Mouse (Mus musculus): ENCODE results near the gene Brsk1. TPM values are rescaled to one million over a fixed set of nuclear protein-coding genes. Genes with fewer than 3 reads are reported as not detected.

Gene Brsk1
- polyA plus RNA-seq, 1 experiment from 2014 or later: 0.31 TPM

DNA sequence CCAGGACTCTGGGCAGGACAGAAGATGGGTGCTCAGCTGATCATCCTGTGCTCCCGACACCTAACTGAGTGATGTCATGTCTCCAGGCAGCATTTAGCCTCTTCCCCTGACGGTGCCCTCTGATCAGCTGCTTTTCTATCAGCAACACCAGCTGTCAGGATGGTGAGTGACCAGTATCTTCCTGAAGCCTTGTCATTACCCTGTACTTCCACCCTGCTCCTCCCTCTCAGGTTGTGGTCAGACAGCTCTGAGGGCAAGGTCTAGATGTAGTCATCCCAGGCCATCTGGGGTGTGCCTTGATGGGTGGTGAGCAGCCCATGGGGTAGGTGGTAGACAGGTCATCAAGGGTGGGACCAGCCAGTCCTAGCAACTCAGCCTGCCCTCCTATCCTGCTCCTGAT, 58.8 kb downstream of the Brsk1 start:
- TF ChIP-seq EP300 (IDR thresholded peaks at IDR 0.05) (no peak), CTCF (IDR thresholded peaks at IDR 0.05) (no peak)
- Histone ChIP-seq H3K27me3 (replicated peaks; ENCODE audit: insufficient read depth, low read length) (no peaks in the 10 kb centered on the region), H3K4me3 (ENCODE audit: low read depth, low read length) (no peak overlapping the region), H3K9ac (replicated peaks; ENCODE audit: low read depth) (no peak overlapping the region), H3K36me3 (ENCODE audit: insufficient read depth, low read length) (no peaks in the 10 kb centered on the region; the same call in 1 of the 2 replicates), H3K4me1 (ENCODE audit: insufficient read depth, low read depth, low read length) (peaks cover 13% of the 10 kb centered on the region; the same call in 1 of the 2 replicates), H3K9me3 (ENCODE audit: low read length) (no peaks in the 10 kb centered on the region), H3K4me2 (replicated peaks; ENCODE audit: low read depth, low read length) (no peak overlapping the region), H3K27ac (ENCODE audit: low read length) (no peak overlapping the region)
- WGBS: 72% methylated on average over 2 of the region's 2 CpGs
- DNase-seq (ENCODE audit: low spot score): no peak
- ATAC-seq: no peak

DNA sequence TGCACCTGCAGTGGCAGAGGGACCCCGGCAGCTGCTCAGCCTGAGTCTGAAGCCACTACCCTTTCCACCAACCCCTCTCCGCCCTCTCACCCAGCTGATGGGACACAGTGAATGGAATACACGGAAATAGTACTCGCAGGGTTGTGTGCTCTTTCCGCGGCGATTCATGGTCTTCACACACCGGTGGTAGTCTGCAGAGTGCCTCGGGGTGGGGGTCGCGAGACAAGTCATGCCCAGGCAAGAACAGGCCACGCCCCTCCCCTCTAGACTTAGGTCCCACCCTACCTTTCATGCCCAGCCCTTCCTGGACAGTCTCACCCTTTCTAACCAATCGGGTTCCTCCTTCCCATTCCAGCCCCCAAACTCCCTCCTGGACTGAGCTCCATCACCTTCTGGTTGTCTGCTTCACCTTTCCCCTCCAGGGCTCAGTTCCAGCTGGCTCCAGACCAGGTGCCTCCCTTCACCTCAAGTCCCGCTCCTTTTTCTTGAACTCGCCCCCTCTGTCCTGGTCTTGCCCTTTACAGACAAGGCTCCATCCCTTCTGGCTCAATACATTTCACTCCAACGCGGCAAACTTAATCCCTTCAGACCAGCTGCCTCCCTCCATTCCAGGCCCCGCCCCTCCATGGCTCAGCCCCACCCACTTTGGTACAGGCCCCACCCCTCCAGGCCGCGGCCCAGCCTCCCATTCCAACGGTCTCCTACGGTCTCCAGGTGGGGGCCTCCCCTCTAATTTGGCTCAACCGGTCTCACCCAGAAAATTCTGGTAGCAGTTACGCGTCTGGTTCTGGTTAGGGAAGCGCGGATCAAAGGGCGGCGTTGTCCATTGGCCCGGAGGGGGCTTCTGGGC, 61.8 kb downstream of the Brsk1 start:
- peaks cover 13% of the 10 kb centered on the region; the same call in 1 of the 2 replicates for H3K4me1 ChIP-seq (ENCODE audit: insufficient read depth, low read depth, low read length)
- no peak overlapping the region for H3K27ac ChIP-seq (ENCODE audit: low read length)
- WGBS: 3% methylated on average over 30 of the region's 30 CpGs
- no peak for TF ChIP-seq CTCF (IDR thresholded peaks at IDR 0.05)
- no peak for TF ChIP-seq EP300 (IDR thresholded peaks at IDR 0.05)
- peak overlapping the region; percentile 36 for H3K4me3 ChIP-seq (ENCODE audit: low read depth, low read length)
- H3K27me3 ChIP-seq (replicated peaks; ENCODE audit: insufficient read depth, low read length): no peaks in the 10 kb centered on the region
- DNase-seq (ENCODE audit: low spot score) (peak; percentile 53), ATAC-seq (peak; percentile 84)
- H3K9ac ChIP-seq (replicated peaks; ENCODE audit: low read depth): no peak overlapping the region
- no peaks in the 10 kb centered on the region for H3K9me3 ChIP-seq (ENCODE audit: low read length)
- H3K4me2 ChIP-seq (replicated peaks; ENCODE audit: low read depth, low read length): peak overlapping the region; percentile 50
- H3K36me3 ChIP-seq (ENCODE audit: insufficient read depth, low read length): no peaks in the 10 kb centered on the region

DNA sequence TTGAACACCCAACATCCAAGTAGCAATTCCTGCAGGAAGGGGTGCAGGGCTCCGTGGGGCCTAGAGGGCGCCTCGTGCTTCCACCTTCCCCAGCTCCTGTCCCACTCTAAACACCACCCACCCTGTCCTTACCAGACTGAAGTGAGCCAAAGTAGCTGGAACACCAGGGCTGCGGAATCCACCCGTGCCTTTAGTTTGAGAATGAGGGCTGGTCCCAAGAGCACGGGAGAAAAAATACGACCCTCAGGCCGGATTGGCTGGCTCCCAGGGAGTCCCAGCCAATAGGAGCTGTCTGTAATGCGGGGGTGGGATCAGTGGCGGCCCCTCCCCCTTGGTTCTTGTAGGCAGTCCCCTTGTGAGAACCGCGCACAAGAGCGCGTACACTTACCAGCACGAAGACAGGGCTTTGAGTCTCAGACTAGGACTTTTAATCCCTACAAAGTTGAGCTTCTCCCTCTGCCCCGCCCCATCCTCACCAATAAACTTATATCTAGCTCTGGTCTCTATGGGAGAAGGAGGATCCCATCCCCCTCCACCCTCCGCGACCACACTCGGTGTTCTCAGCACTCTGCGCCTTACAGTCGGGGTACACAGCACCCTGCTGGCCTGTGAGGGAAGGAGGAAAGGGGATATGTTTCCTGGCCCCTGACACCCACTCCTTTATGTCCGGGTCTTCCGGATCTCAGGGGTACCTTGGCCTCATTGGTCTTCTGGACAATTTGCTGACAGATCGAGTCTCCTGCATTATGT, 62.6 kb downstream of the Brsk1 start, which contains the start of gene Cox6b2:
TSS of gene Cox6b2 (minus strand) at position 274 of the 750 bp plus-strand sequence.
- Histone ChIP-seq H3K4me1 (ENCODE audit: insufficient read depth, low read depth, low read length) (peaks cover 13% of the 10 kb centered on the region; the same call in 1 of the 2 replicates), H3K4me2 (replicated peaks; ENCODE audit: low read depth, low read length) (peak within 1 kb of the TSS; percentile 50), H3K36me3 (ENCODE audit: insufficient read depth, low read length) (no peaks in the 10 kb centered on the region), H3K9ac (replicated peaks; ENCODE audit: low read depth) (no peak within 1 kb of the TSS), H3K9me3 (ENCODE audit: low read length) (no peaks in the 10 kb centered on the region), H3K27ac (ENCODE audit: low read length) (peak within 1 kb of the TSS; percentile 38; the same call in 1 of the 2 replicates), H3K27me3 (replicated peaks; ENCODE audit: insufficient read depth, low read length) (no peaks in the 10 kb centered on the region), H3K4me3 (ENCODE audit: low read depth, low read length) (peak within 1 kb of the TSS; percentile 36)
- TF ChIP-seq CTCF (IDR thresholded peaks at IDR 0.05) (peak; percentile 17; the same call in 1 of the 2 replicates), EP300 (IDR thresholded peaks at IDR 0.05) (no peak)
- ATAC-seq: peak; percentile 94
- WGBS: 4% methylated on average over 21 of the region's 24 CpGs
- DNase-seq (ENCODE audit: low spot score): peak; percentile 94

DNA sequence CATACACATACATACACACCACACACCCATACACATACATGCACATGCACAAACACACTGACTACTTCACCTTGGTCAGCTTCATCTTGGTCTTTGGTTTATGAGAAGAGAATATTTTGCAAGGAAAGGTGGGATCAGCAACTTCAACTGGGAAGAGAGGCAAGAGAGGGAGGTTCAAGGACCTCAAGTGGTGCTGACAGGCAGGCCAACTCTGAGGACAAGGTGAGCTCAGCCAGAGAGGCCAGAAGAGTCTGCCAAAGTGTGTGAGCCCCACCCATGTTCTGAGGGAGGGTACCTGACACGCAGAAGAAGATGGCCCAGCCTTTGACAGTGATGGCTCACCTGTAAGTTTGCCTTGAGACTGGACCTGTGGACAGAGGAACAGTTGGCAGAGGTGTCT, 69.3 kb downstream of the Brsk1 start:
- Histone ChIP-seq H3K27ac (ENCODE audit: low read length) (no peak overlapping the region), H3K4me2 (replicated peaks; ENCODE audit: low read depth, low read length) (no peak overlapping the region), H3K9me3 (ENCODE audit: low read length) (no peaks in the 10 kb centered on the region), H3K27me3 (replicated peaks; ENCODE audit: insufficient read depth, low read length) (no peaks in the 10 kb centered on the region), H3K4me3 (ENCODE audit: low read depth, low read length) (no peak overlapping the region), H3K36me3 (ENCODE audit: insufficient read depth, low read length) (no peaks in the 10 kb centered on the region), H3K4me1 (ENCODE audit: insufficient read depth, low read depth, low read length) (no peaks in the 10 kb centered on the region), H3K9ac (replicated peaks; ENCODE audit: low read depth) (no peak overlapping the region)
- 25% methylated on average over 1 of the region's 1 CpGs for WGBS
- DNase-seq (ENCODE audit: low spot score) (peak; percentile 24), ATAC-seq (peak; percentile 56)
- TF ChIP-seq CTCF (IDR thresholded peaks at IDR 0.05) (no peak), EP300 (IDR thresholded peaks at IDR 0.05) (no peak)

DNA sequence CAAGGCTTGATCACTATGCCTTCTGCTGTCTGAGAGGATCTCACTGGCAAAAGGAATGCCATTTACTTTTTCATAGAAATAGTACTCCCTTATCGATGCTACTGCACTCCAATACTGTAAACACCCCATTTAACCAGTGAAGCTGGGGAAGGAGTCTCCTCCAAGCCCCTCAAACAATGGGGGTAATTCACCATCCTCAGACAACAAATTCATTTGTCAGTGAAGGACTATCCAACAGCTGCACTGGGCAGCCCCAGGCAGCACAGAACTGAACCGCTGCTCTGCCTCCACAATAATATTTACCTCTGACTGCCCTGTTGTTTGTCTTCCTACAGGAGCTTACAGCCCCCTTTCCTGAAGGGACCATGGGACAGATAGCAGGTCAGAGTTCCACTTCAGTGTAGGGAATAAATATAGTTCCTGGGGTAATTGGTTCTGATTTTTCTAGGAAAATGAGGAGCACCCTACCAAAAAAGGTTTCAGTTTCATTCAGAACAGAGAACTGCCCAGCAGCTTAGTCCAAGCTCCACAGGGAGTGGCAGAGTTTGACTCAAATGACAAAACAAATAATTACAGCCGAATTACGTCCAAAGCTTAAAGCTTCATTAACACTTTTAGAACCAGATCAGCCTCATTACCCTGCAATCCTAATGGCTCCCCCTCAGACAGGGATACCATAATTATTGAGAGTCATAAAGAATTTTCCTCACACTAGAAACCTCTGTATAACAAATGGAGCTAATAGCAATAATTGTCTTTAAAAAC, 74.7 kb downstream of the Brsk1 start:
- Histone ChIP-seq H3K4me1 (ENCODE audit: insufficient read depth, low read depth, low read length) (no peaks in the 10 kb centered on the region), H3K4me2 (replicated peaks; ENCODE audit: low read depth, low read length) (no peak overlapping the region), H3K36me3 (ENCODE audit: insufficient read depth, low read length) (no peaks in the 10 kb centered on the region), H3K9ac (replicated peaks; ENCODE audit: low read depth) (no peak overlapping the region), H3K27ac (ENCODE audit: low read length) (no peak overlapping the region), H3K9me3 (ENCODE audit: low read length) (no peaks in the 10 kb centered on the region), H3K27me3 (replicated peaks; ENCODE audit: insufficient read depth, low read length) (no peaks in the 10 kb centered on the region), H3K4me3 (ENCODE audit: low read depth, low read length) (no peak overlapping the region)
- ATAC-seq: no peak
- TF ChIP-seq CTCF (IDR thresholded peaks at IDR 0.05) (no peak), EP300 (IDR thresholded peaks at IDR 0.05) (no peak)
- WGBS: 15% methylated on average over 4 of the region's 4 CpGs
- no peak for DNase-seq (ENCODE audit: low spot score)

Other genes with a start within 250 kb of the Brsk1 start
- gene Rdh13, start 245.0 kb upstream of the Brsk1 start, polyA plus RNA-seq (2015; fragmentation: Nextera tagmentation; extraction: Ambion mirVana): 14.1 and 17.4 TPM in 2 replicates
- 15.0 and 22.5 TPM in 2 replicates for gene Eps8l1, start 229.9 kb upstream of the Brsk1 start, polyA plus RNA-seq (2015; fragmentation: Nextera tagmentation; extraction: Ambion mirVana)
- gene Ppp1r12c, start 188.9 kb upstream of the Brsk1 start, polyA plus RNA-seq (2015; fragmentation: Nextera tagmentation; extraction: Ambion mirVana): 52.6 and 55.4 TPM in 2 replicates
- 14.0 and 17.8 TPM in 2 replicates for gene Tnnt1, start 174.2 kb upstream of the Brsk1 start, polyA plus RNA-seq (2015; fragmentation: Nextera tagmentation; extraction: Ambion mirVana)
- 81.3 and 95.6 TPM in 2 replicates for gene Tnni3, start 166.4 kb upstream of the Brsk1 start, polyA plus RNA-seq (2015; fragmentation: Nextera tagmentation; extraction: Ambion mirVana)
- 3.3 and 3.4 TPM in 2 replicates for gene Dnaaf3, start 158.2 kb upstream of the Brsk1 start, polyA plus RNA-seq (2015; fragmentation: Nextera tagmentation; extraction: Ambion mirVana)
- 7.1 and 8.1 TPM in 2 replicates for gene Syt5, start 143.1 kb upstream of the Brsk1 start, polyA plus RNA-seq (2015; fragmentation: Nextera tagmentation; extraction: Ambion mirVana)
- not detected in 2 replicates for gene Ptprh, start 86.6 kb upstream of the Brsk1 start, polyA plus RNA-seq (2015; fragmentation: Nextera tagmentation; extraction: Ambion mirVana)
- 0.90 and 0.91 TPM in 2 replicates for gene Tmem86b, start 59.2 kb upstream of the Brsk1 start, polyA plus RNA-seq (2015; fragmentation: Nextera tagmentation; extraction: Ambion mirVana)
- gene Ppp6r1, start 31.6 kb upstream of the Brsk1 start, polyA plus RNA-seq (2015; fragmentation: Nextera tagmentation; extraction: Ambion mirVana): 6.8 and 7.5 TPM in 2 replicates
- gene Hspbp1, start 5.5 kb upstream of the Brsk1 start, polyA plus RNA-seq (2015; fragmentation: Nextera tagmentation; extraction: Ambion mirVana): 49.7 and 54.4 TPM in 2 replicates
- gene Tmem150b, start 34.6 kb downstream of the Brsk1 start, polyA plus RNA-seq (2015; fragmentation: Nextera tagmentation; extraction: Ambion mirVana): 0.25 and 0.35 TPM in 2 replicates
- 31.9 and 34.4 TPM in 2 replicates for gene Kmt5c, start 49.5 kb downstream of the Brsk1 start, polyA plus RNA-seq (2015; fragmentation: Nextera tagmentation; extraction: Ambion mirVana)
- 67.7 and 77.9 TPM in 2 replicates for gene Cox6b2, start 62.5 kb downstream of the Brsk1 start, polyA plus RNA-seq (2015; fragmentation: Nextera tagmentation; extraction: Ambion mirVana)
- gene Fam71e2, start 80.7 kb downstream of the Brsk1 start, polyA plus RNA-seq (2015; fragmentation: Nextera tagmentation; extraction: Ambion mirVana): not detected in 2 replicates
- gene Il11, start 92.3 kb downstream of the Brsk1 start, polyA plus RNA-seq (2015; fragmentation: Nextera tagmentation; extraction: Ambion mirVana): 0.29 and 0.64 TPM in 2 replicates
- gene Tmem190, start 92.3 kb downstream of the Brsk1 start, polyA plus RNA-seq (2015; fragmentation: Nextera tagmentation; extraction: Ambion mirVana): 0.55 and 0.74 TPM in 2 replicates
- 39.2 and 45.4 TPM in 2 replicates for gene Tmem238, start 99.1 kb downstream of the Brsk1 start, polyA plus RNA-seq (2015; fragmentation: Nextera tagmentation; extraction: Ambion mirVana)
- 282 and 294 TPM in 2 replicates for gene Rpl28, start 102.3 kb downstream of the Brsk1 start, polyA plus RNA-seq (2015; fragmentation: Nextera tagmentation; extraction: Ambion mirVana)
- gene Ube2s, start 122.0 kb downstream of the Brsk1 start, polyA plus RNA-seq (2015; fragmentation: Nextera tagmentation; extraction: Ambion mirVana): 158 and 162 TPM in 2 replicates
- gene Shisa7, start 154.1 kb downstream of the Brsk1 start, polyA plus RNA-seq (2015; fragmentation: Nextera tagmentation; extraction: Ambion mirVana): 0.43 and 0.51 TPM in 2 replicates
- 12.7 and 16.1 TPM in 2 replicates for gene Isoc2b, start 179.7 kb downstream of the Brsk1 start, polyA plus RNA-seq (2015; fragmentation: Nextera tagmentation; extraction: Ambion mirVana)
- gene Isoc2a, start 186.5 kb downstream of the Brsk1 start, polyA plus RNA-seq (2015; fragmentation: Nextera tagmentation; extraction: Ambion mirVana): 0.53 and 0.57 TPM in 2 replicates
- gene Gm36210, start 215.9 kb downstream of the Brsk1 start, polyA plus RNA-seq (2015; fragmentation: Nextera tagmentation; extraction: Ambion mirVana): not detected in 2 replicates
- 2.7 TPM in 2 replicates for gene Zfp628, start 224.6 kb downstream of the Brsk1 start, polyA plus RNA-seq (2015; fragmentation: Nextera tagmentation; extraction: Ambion mirVana)
- gene Nat14, start 231.4 kb downstream of the Brsk1 start, polyA plus RNA-seq (2015; fragmentation: Nextera tagmentation; extraction: Ambion mirVana): 1.1 and 2.3 TPM in 2 replicates
- gene Ssc5d, start 235.2 kb downstream of the Brsk1 start, polyA plus RNA-seq (2015; fragmentation: Nextera tagmentation; extraction: Ambion mirVana): 1.4 and 1.7 TPM in 2 replicates

Data from lung, postnatal 0 days (tissue).